Mouse (Mus musculus) limb, embryonic 10.5 days (tissue): ENCODE measurements around the gene Slc51a. TPM values are rescaled to one million over a fixed set of nuclear protein-coding genes. Genes with fewer than 3 reads are reported as not detected.
A peak's percentile ranks its signal among the peaks of the same experiment; 100 is the strongest.

ENCODE experiments used
- DNase-seq: peaks from one replicate; pipeline ENCODE4 v3.0.0-alpha.2; 2017; ENCODE audit warnings: low spot score
- H3K27ac ChIP-seq: fragments of 300-500 bp; sonication (generic); 2 replicates; pipeline ENCODE4 v1.5.1; 2016; ENCODE audit warnings: mild to moderate bottlenecking
- H3K27me3 ChIP-seq: fragments of 300-500 bp; sonication (generic); 2 replicates; pipeline ENCODE4 v1.6.1; 2016; ENCODE audit warnings: low read depth, mild to moderate bottlenecking; ENCODE audit not compliant: poor library complexity, severe bottlenecking
- H3K36me3 ChIP-seq: fragments of 300-500 bp; sonication (generic); 2 replicates; pipeline ENCODE4 v1.6.1; 2016; ENCODE audit warnings: mild to moderate bottlenecking, moderate library complexity
- H3K4me1 ChIP-seq: fragments of 300-500 bp; sonication (generic); 2 replicates; pipeline ENCODE4 v1.6.1; 2016
- H3K4me3 ChIP-seq: fragments of 300-500 bp; sonication (generic); 2 replicates; pipeline ENCODE4 v1.5.1; 2016; ENCODE audit warnings: mild to moderate bottlenecking, moderate library complexity
- H3K9me3 ChIP-seq: fragments of 300-500 bp; sonication (generic); replicated peaks from 2 replicates; pipeline ENCODE4 v1.6.1; 2016; ENCODE audit warnings: mild to moderate bottlenecking
- WGBS: fragments of 180-500 bp; shearing (Covaris S2); methylation state at CpG from one replicate; pipeline ENCODE4 v1.1.7; 2016; 5-methylcytosine and 5-hydroxymethylcytosine counted together
- polyA plus RNA-seq: library from polyadenylated mRNA; unstranded; fragments of >200 nt; fragmentation: Nextera tagmentation; extraction: Ambion mirVana; gene quantifications from 2 replicates; pipeline ENCODE4 v1.2.1, GENCODE M21; 2016

The Slc51a gene
- 0.46 and 0.50 TPM in 2 replicates for polyA plus RNA-seq

- Histone ChIP-seq H3K27me3 (no peaks in the 10 kb centered on the region), H3K36me3 (no peaks in the 10 kb centered on the region), H3K27ac (0 out of 2 replicates have a peak within 1 kb of the TSS, but pooled peaks have one; percentile 25), H3K9me3 (no peaks in the 10 kb centered on the region), H3K4me1 (peaks cover 30% of the 10 kb centered on the region), H3K4me3 (no peak within 1 kb of the TSS)
- WGBS = 47% methylated on average over 15 of the region's 15 CpGs
- DNase-seq = no peak
Observed at GRCm38 (mm10) chr16:32487234-32488111, at the start of gene Slc51a. TSS of gene Slc51a (minus strand) at chr16:32487879.

- peaks cover 56% of the 10 kb centered on the region for H3K4me1 ChIP-seq
- H3K27ac ChIP-seq = peak overlapping the region; percentile 54; the same call in 1 of the 2 replicates
- WGBS = 34% methylated on average over 5 of the region's 5 CpGs
Observed at GRCm38 (mm10) chr16:32535157-32535751, 47.6 kb upstream of the Slc51a start.

GRCm38 (mm10) chr16:32532878-32533826 lies 45.5 kb upstream of the Slc51a start:
- Histone ChIP-seq H3K36me3 (no peaks in the 10 kb centered on the region), H3K9me3 (no peaks in the 10 kb centered on the region), H3K27ac (no peak overlapping the region; the same call in 1 of the 2 replicates), H3K4me3 (no peak overlapping the region), H3K4me1 (peaks cover 44% of the 10 kb centered on the region), H3K27me3 (no peaks in the 10 kb centered on the region)
- DNase-seq = no peak
- WGBS = 67% methylated on average over 18 of the region's 18 CpGs

More at GRCm38 (mm10) chr16:32535157-32535751, 47.6 kb upstream of the Slc51a start:
- Histone ChIP-seq H3K27me3 (no peaks in the 10 kb centered on the region), H3K4me3 (no peak overlapping the region), H3K9me3 (no peaks in the 10 kb centered on the region), H3K36me3 (no peaks in the 10 kb centered on the region)
- DNase-seq = no peak

- H3K27ac ChIP-seq = peak overlapping the region; percentile 8; the same call in 1 of the 2 replicates
- no peaks in the 10 kb centered on the region for H3K9me3 ChIP-seq
- no peaks in the 10 kb centered on the region for H3K27me3 ChIP-seq
- DNase-seq = no peak
- H3K4me3 ChIP-seq = no peak overlapping the region
- no peaks in the 10 kb centered on the region for H3K36me3 ChIP-seq
- peaks cover 6% of the 10 kb centered on the region for H3K4me1 ChIP-seq
- WGBS = 71% methylated on average over 7 of the region's 7 CpGs
Observed at GRCm38 (mm10) chr16:32526906-32527305, 39.2 kb upstream of the Slc51a start.

- WGBS = 83% methylated on average over 5 of the region's 5 CpGs
- no peak overlapping the region for H3K4me3 ChIP-seq
- H3K9me3 ChIP-seq = no peaks in the 10 kb centered on the region
- peaks cover 12% of the 10 kb centered on the region for H3K4me1 ChIP-seq
- DNase-seq = no peak
- H3K27ac ChIP-seq = no peak overlapping the region
- H3K27me3 ChIP-seq = no peaks in the 10 kb centered on the region
- H3K36me3 ChIP-seq = no peaks in the 10 kb centered on the region
Observed at GRCm38 (mm10) chr16:32524244-32524615, 36.6 kb upstream of the Slc51a start.

- no peaks in the 10 kb centered on the region for H3K9me3 ChIP-seq
- H3K36me3 ChIP-seq = no peaks in the 10 kb centered on the region
- no peak overlapping the region for H3K27ac ChIP-seq
- H3K4me3 ChIP-seq = no peak overlapping the region
- no peaks in the 10 kb centered on the region for H3K27me3 ChIP-seq
- WGBS = 72% methylated on average over 8 of the region's 8 CpGs
- peaks cover 12% of the 10 kb centered on the region for H3K4me1 ChIP-seq
- no peak for DNase-seq
Observed at GRCm38 (mm10) chr16:32523462-32524243, 36.0 kb upstream of the Slc51a start.

GRCm38 (mm10) chr16:32522578-32523194 lies 35.0 kb upstream of the Slc51a start:
- Histone ChIP-seq H3K4me3 (no peak overlapping the region), H3K27me3 (no peaks in the 10 kb centered on the region), H3K27ac (no peak overlapping the region), H3K9me3 (no peaks in the 10 kb centered on the region), H3K4me1 (peaks cover 12% of the 10 kb centered on the region), H3K36me3 (no peaks in the 10 kb centered on the region)
- WGBS = 88% methylated on average over 6 of the region's 6 CpGs
- DNase-seq = no peak

GRCm38 (mm10) chr16:32520372-32520748 lies 32.7 kb upstream of the Slc51a start:
- H3K27me3 ChIP-seq = no peaks in the 10 kb centered on the region
- H3K4me1 ChIP-seq = peaks cover 27% of the 10 kb centered on the region
- H3K27ac ChIP-seq = 0 out of 2 replicates have a peak overlapping the region, but pooled peaks have one; percentile 32
- no peaks in the 10 kb centered on the region for H3K9me3 ChIP-seq
- H3K4me3 ChIP-seq = no peak overlapping the region
- H3K36me3 ChIP-seq = no peaks in the 10 kb centered on the region
- DNase-seq = no peak
- 68% methylated on average over 9 of the region's 9 CpGs for WGBS

GRCm38 (mm10) chr16:32519656-32520371 lies 32.1 kb upstream of the Slc51a start:
- no peak for DNase-seq
- H3K27ac ChIP-seq = 0 out of 2 replicates have a peak overlapping the region, but pooled peaks have one; percentile 32
- H3K27me3 ChIP-seq = no peaks in the 10 kb centered on the region
- H3K4me3 ChIP-seq = no peak overlapping the region
- 85% methylated on average over 15 of the region's 15 CpGs for WGBS
- no peaks in the 10 kb centered on the region for H3K36me3 ChIP-seq
- peaks cover 32% of the 10 kb centered on the region for H3K4me1 ChIP-seq
- H3K9me3 ChIP-seq = no peaks in the 10 kb centered on the region

- Histone ChIP-seq H3K27me3 (no peaks in the 10 kb centered on the region), H3K9me3 (no peaks in the 10 kb centered on the region), H3K4me3 (no peak overlapping the region), H3K27ac (no peak overlapping the region), H3K36me3 (no peaks in the 10 kb centered on the region), H3K4me1 (peaks cover 37% of the 10 kb centered on the region)
- WGBS = 86% methylated on average over 12 of the region's 12 CpGs
- no peak for DNase-seq
Observed at GRCm38 (mm10) chr16:32517785-32518481, 30.3 kb upstream of the Slc51a start.
